Mouse (Mus musculus) hindlimb bud, embryonic 11.5 days (tissue): ENCODE measurements around the gene Slc22a21.
"Not testable (repeated sequence)": the region's sequence is repeated elsewhere in the genome, so short reads cannot be mapped to it uniquely, and the experiment has no call there.

Source experiments
- DNase-seq: peaks from one replicate; pipeline ENCODE4 v3.0.0-alpha.2; 2012; ENCODE audit warnings: low read depth, low spot score; ENCODE audit errors: extremely low spot score

The Slc22a21 gene

GRCm38 (mm10) chr11:54002147-54002760 is 22.1 kb upstream of the Slc22a21 start:
- DNase-seq = no peak

GRCm38 (mm10) chr11:53997661-53998060 is 17.5 kb upstream of the Slc22a21 start:
- no peak for DNase-seq

- no peak for DNase-seq
Observed at GRCm38 (mm10) chr11:53992264-53992663, 12.1 kb upstream of the Slc22a21 start.

- DNase-seq = no peak
Observed at GRCm38 (mm10) chr11:53989232-53989631, 9.1 kb upstream of the Slc22a21 start.

GRCm38 (mm10) chr11:53988081-53988480 is 7.9 kb upstream of the Slc22a21 start:
- DNase-seq = no peak

- DNase-seq = no peak
Observed at GRCm38 (mm10) chr11:53981396-53981795, 1.3 kb upstream of the Slc22a21 start.

GRCm38 (mm10) chr11:53979456-53979787 is 710 bp downstream of the Slc22a21 start:
- not testable (repeated sequence) for DNase-seq

- DNase-seq = no peak
Observed at GRCm38 (mm10) chr11:53977672-53978071, 2.5 kb downstream of the Slc22a21 start.

- DNase-seq = no peak
Observed at GRCm38 (mm10) chr11:53975559-53975958, 4.6 kb downstream of the Slc22a21 start.

- no peak for DNase-seq
Observed at GRCm38 (mm10) chr11:53958984-53959383, 21.1 kb downstream of the Slc22a21 start.

GRCm38 (mm10) chr11:53958176-53958575 is 22.0 kb downstream of the Slc22a21 start:
- DNase-seq = not testable (repeated sequence)

GRCm38 (mm10) chr11:53956636-53957035 is 23.5 kb downstream of the Slc22a21 start:
- DNase-seq = no peak

GRCm38 (mm10) chr11:53954653-53955052 is 25.5 kb downstream of the Slc22a21 start:
- no peak for DNase-seq

- not testable (repeated sequence) for DNase-seq
Observed at GRCm38 (mm10) chr11:53950133-53950532, 30.0 kb downstream of the Slc22a21 start.

- DNase-seq = not testable (repeated sequence)
Observed at GRCm38 (mm10) chr11:53931944-53932318, 48.2 kb downstream of the Slc22a21 start.

- DNase-seq = peak; percentile 44
Observed at GRCm38 (mm10) chr11:53931091-53931943, 48.8 kb downstream of the Slc22a21 start.

- DNase-seq = no peak
Observed at GRCm38 (mm10) chr11:53929741-53930140, 50.4 kb downstream of the Slc22a21 start.

- no peak for DNase-seq
Observed at GRCm38 (mm10) chr11:53928585-53928984, 51.5 kb downstream of the Slc22a21 start.

- no peak for DNase-seq
Observed at GRCm38 (mm10) chr11:53926303-53926702, 53.8 kb downstream of the Slc22a21 start.

GRCm38 (mm10) chr11:53918851-53919250 is 61.3 kb downstream of the Slc22a21 start:
- DNase-seq = no peak

GRCm38 (mm10) chr11:53911011-53911410 is 69.1 kb downstream of the Slc22a21 start:
- DNase-seq = no peak

- DNase-seq = no peak
Observed at GRCm38 (mm10) chr11:53908686-53909085, 71.4 kb downstream of the Slc22a21 start.
